Mouse (Mus musculus): ENCODE results near the gene Rnf31.

The Rnf31 gene

GRCm38 (mm10) chr14:55580731-55581130, 10.8 kb upstream of the Rnf31 start:
- Histone ChIP-seq H3K4me3 (replicated peaks; ENCODE audit: low read length) (no peak overlapping the region), H3K36me3 (ENCODE audit: insufficient read depth, low read length) (peaks cover 24% of the 10 kb centered on the region), H3K9me3 (ENCODE audit: low read length) (no peaks in the 10 kb centered on the region), H3K4me1 (replicated peaks; ENCODE audit: low read depth, low read length) (peaks cover 71% of the 10 kb centered on the region), H3K27me3 (ENCODE audit: insufficient read depth, low read length) (peaks cover 5% of the 10 kb centered on the region)
- TF ChIP-seq POU5F1 (IDR thresholded peaks at IDR 0.05; ENCODE audit: borderline replicate concordance, low read length) (no peak), NANOG (IDR thresholded peaks at IDR 0.05; ENCODE audit: borderline replicate concordance, low read length) (no peak), CTCF (conservative IDR thresholded peaks at IDR 0.05; ENCODE audit: low read length) (no peak)

GRCm38 (mm10) chr14:55581981-55582681, 9.4 kb upstream of the Rnf31 start:
- Histone ChIP-seq H3K9me3 (ENCODE audit: low read length) (no peaks in the 10 kb centered on the region), H3K27me3 (ENCODE audit: insufficient read depth, low read length) (peaks cover 5% of the 10 kb centered on the region), H3K36me3 (ENCODE audit: insufficient read depth, low read length) (peaks cover 27% of the 10 kb centered on the region), H3K4me3 (replicated peaks; ENCODE audit: low read length) (no peak overlapping the region), H3K4me1 (replicated peaks; ENCODE audit: low read depth, low read length) (peaks cover 66% of the 10 kb centered on the region)
- no peak for TF ChIP-seq POU5F1 (IDR thresholded peaks at IDR 0.05; ENCODE audit: borderline replicate concordance, low read length)
- TF ChIP-seq NANOG (IDR thresholded peaks at IDR 0.05; ENCODE audit: borderline replicate concordance, low read length): no peak
- peak; percentile 75 for TF ChIP-seq CTCF (conservative IDR thresholded peaks at IDR 0.05; ENCODE audit: low read length)

- no peaks in the 10 kb centered on the region for H3K9me3 ChIP-seq (ENCODE audit: low read length)
- peaks cover 5% of the 10 kb centered on the region for H3K27me3 ChIP-seq (ENCODE audit: insufficient read depth, low read length)
- no peak for TF ChIP-seq POU5F1 (IDR thresholded peaks at IDR 0.05; ENCODE audit: borderline replicate concordance, low read length)
- TF ChIP-seq CTCF (conservative IDR thresholded peaks at IDR 0.05; ENCODE audit: low read length): no peak
- no peak for TF ChIP-seq NANOG (IDR thresholded peaks at IDR 0.05; ENCODE audit: borderline replicate concordance, low read length)
- H3K4me3 ChIP-seq (replicated peaks; ENCODE audit: low read length): peak overlapping the region; percentile 85
- peaks cover 62% of the 10 kb centered on the region for H3K4me1 ChIP-seq (replicated peaks; ENCODE audit: low read depth, low read length)
- H3K36me3 ChIP-seq (ENCODE audit: insufficient read depth, low read length): peaks cover 43% of the 10 kb centered on the region
Observed at GRCm38 (mm10) chr14:55584303-55584701, 7.2 kb upstream of the Rnf31 start.

- H3K9me3 ChIP-seq (ENCODE audit: low read length): no peaks in the 10 kb centered on the region
- no peak for TF ChIP-seq CTCF (conservative IDR thresholded peaks at IDR 0.05; ENCODE audit: low read length)
- peaks cover 5% of the 10 kb centered on the region for H3K27me3 ChIP-seq (ENCODE audit: insufficient read depth, low read length)
- peaks cover 41% of the 10 kb centered on the region for H3K36me3 ChIP-seq (ENCODE audit: insufficient read depth, low read length)
- peaks cover 58% of the 10 kb centered on the region for H3K4me1 ChIP-seq (replicated peaks; ENCODE audit: low read depth, low read length)
- H3K4me3 ChIP-seq (replicated peaks; ENCODE audit: low read length): peak within 1 kb of the TSS; percentile 85
Observed at GRCm38 (mm10) chr14:55584702-55585565, 6.6 kb upstream of the Rnf31 start, which contains the start of gene Emc9. Gene Emc9 (minus strand): TSS chr14:55585302.

GRCm38 (mm10) chr14:55585566-55585960, 5.9 kb upstream of the Rnf31 start:
- TF ChIP-seq POU5F1 (IDR thresholded peaks at IDR 0.05; ENCODE audit: borderline replicate concordance, low read length): no peak
- TF ChIP-seq NANOG (IDR thresholded peaks at IDR 0.05; ENCODE audit: borderline replicate concordance, low read length): no peak
- no peak for TF ChIP-seq CTCF (conservative IDR thresholded peaks at IDR 0.05; ENCODE audit: low read length)
- H3K27me3 ChIP-seq (ENCODE audit: insufficient read depth, low read length): peaks cover 5% of the 10 kb centered on the region
- peak overlapping the region; percentile 85 for H3K4me3 ChIP-seq (replicated peaks; ENCODE audit: low read length)
- peaks cover 36% of the 10 kb centered on the region for H3K36me3 ChIP-seq (ENCODE audit: insufficient read depth, low read length)
- no peaks in the 10 kb centered on the region for H3K9me3 ChIP-seq (ENCODE audit: low read length)
- H3K4me1 ChIP-seq (replicated peaks; ENCODE audit: low read depth, low read length): peaks cover 58% of the 10 kb centered on the region

- no peak overlapping the region for H3K4me3 ChIP-seq (replicated peaks; ENCODE audit: low read length)
- peaks cover 53% of the 10 kb centered on the region for H3K4me1 ChIP-seq (replicated peaks; ENCODE audit: low read depth, low read length)
- TF ChIP-seq POU5F1 (IDR thresholded peaks at IDR 0.05; ENCODE audit: borderline replicate concordance, low read length) (no peak), CTCF (conservative IDR thresholded peaks at IDR 0.05; ENCODE audit: low read length) (no peak), NANOG (IDR thresholded peaks at IDR 0.05; ENCODE audit: borderline replicate concordance, low read length) (no peak)
- H3K9me3 ChIP-seq (ENCODE audit: low read length): no peaks in the 10 kb centered on the region
- peaks cover 5% of the 10 kb centered on the region for H3K27me3 ChIP-seq (ENCODE audit: insufficient read depth, low read length)
- H3K36me3 ChIP-seq (ENCODE audit: insufficient read depth, low read length): peaks cover 30% of the 10 kb centered on the region
Observed at GRCm38 (mm10) chr14:55586149-55586548, 5.4 kb upstream of the Rnf31 start.

- Histone ChIP-seq H3K27me3 (ENCODE audit: insufficient read depth, low read length) (peaks cover 5% of the 10 kb centered on the region), H3K4me3 (replicated peaks; ENCODE audit: low read length) (no peak overlapping the region), H3K9me3 (ENCODE audit: low read length) (no peaks in the 10 kb centered on the region), H3K4me1 (replicated peaks; ENCODE audit: low read depth, low read length) (peaks cover 60% of the 10 kb centered on the region), H3K36me3 (ENCODE audit: insufficient read depth, low read length) (peaks cover 33% of the 10 kb centered on the region)
- TF ChIP-seq NANOG (IDR thresholded peaks at IDR 0.05; ENCODE audit: borderline replicate concordance, low read length) (no peak), CTCF (conservative IDR thresholded peaks at IDR 0.05; ENCODE audit: low read length) (no peak)
Observed at GRCm38 (mm10) chr14:55589271-55589670, 2.2 kb upstream of the Rnf31 start.

GRCm38 (mm10) chr14:55589771-55590448, 1.6 kb upstream of the Rnf31 start:
- TF ChIP-seq POU5F1 (IDR thresholded peaks at IDR 0.05; ENCODE audit: borderline replicate concordance, low read length) (no peak), NANOG (IDR thresholded peaks at IDR 0.05; ENCODE audit: borderline replicate concordance, low read length) (no peak), CTCF (conservative IDR thresholded peaks at IDR 0.05; ENCODE audit: low read length) (no peak)
- H3K9me3 ChIP-seq (ENCODE audit: low read length): no peaks in the 10 kb centered on the region
- peaks cover 40% of the 10 kb centered on the region for H3K36me3 ChIP-seq (ENCODE audit: insufficient read depth, low read length)
- peaks cover 54% of the 10 kb centered on the region for H3K4me1 ChIP-seq (replicated peaks; ENCODE audit: low read depth, low read length)
- peak overlapping the region; percentile 99 for H3K4me3 ChIP-seq (replicated peaks; ENCODE audit: low read length)
- H3K27me3 ChIP-seq (ENCODE audit: insufficient read depth, low read length): no peaks in the 10 kb centered on the region

All from E14TG2a.4 (cell line).